Mouse (Mus musculus) neural tube, embryonic 14.5 days (tissue): ENCODE measurements around the gene Raet1e. TPM values are rescaled to one million over a fixed set of nuclear protein-coding genes. Genes with fewer than 3 reads are reported as not detected.
A peak's percentile ranks its signal among the peaks of the same experiment; 100 is the strongest.
"Not testable (repeated sequence)": the region's sequence is repeated elsewhere in the genome, so short reads cannot be mapped to it uniquely, and the experiment has no call there.

Experiments
- ATAC-seq: fragments of 200-750 bp; cut with Nextera tagmentation; 2 replicates; pipeline ENCODE4 v1.8.0; 2017; ENCODE audit warnings: low read depth, mild to moderate bottlenecking, moderate TSS enrichment, moderate library complexity
- H3K27ac ChIP-seq: fragments of 300-500 bp; sonication (generic); 2 replicates; pipeline ENCODE4 v1.5.1; 2014; ENCODE audit warnings: low read depth, mild to moderate bottlenecking, control low read depth, low read length, moderate library complexity, mixed read lengths
- H3K27me3 ChIP-seq: fragments of 300-500 bp; sonication (generic); 2 replicates; pipeline ENCODE4 v1.6.1; 2014; ENCODE audit warnings: low read length; ENCODE audit not compliant: control insufficient read depth, insufficient read depth
- H3K36me3 ChIP-seq: fragments of 300-500 bp; sonication (generic); 2 replicates; pipeline ENCODE4 v1.6.1; 2014; ENCODE audit warnings: low read length, mixed read lengths; ENCODE audit not compliant: control insufficient read depth, insufficient read depth
- H3K4me1 ChIP-seq: fragments of 300-500 bp; sonication (generic); 2 replicates; pipeline ENCODE4 v1.6.1; 2014; ENCODE audit warnings: low read length; ENCODE audit not compliant: control insufficient read depth, insufficient read depth
- H3K4me2 ChIP-seq: fragments of 300-500 bp; sonication (generic); 2 replicates; pipeline ENCODE4 v1.6.1; 2014; ENCODE audit warnings: mild to moderate bottlenecking, low read depth, low read length, control low read depth
- H3K4me3 ChIP-seq: fragments of 300-500 bp; sonication (generic); 2 replicates; pipeline ENCODE4 v1.5.1; 2014; ENCODE audit warnings: low read depth, low read length, control low read depth, mixed read lengths
- H3K9ac ChIP-seq: fragments of 300-500 bp; sonication (generic); replicated peaks from 2 replicates; pipeline ENCODE4 v1.6.1; 2014; ENCODE audit warnings: low read depth, mild to moderate bottlenecking, control low read depth, low read length, mixed read lengths
- H3K9me3 ChIP-seq: fragments of 300-500 bp; sonication (generic); 2 replicates; pipeline ENCODE4 v1.6.1; 2016; ENCODE audit warnings: low read length; ENCODE audit not compliant: control insufficient read depth
- WGBS: fragments of 180-500 bp; shearing (Covaris S2); extraction: QIAGEN DNeasy Blood & Tissue Kit; methylation state at CpG from one replicate; pipeline ENCODE4 v1.1.7; 2014; 5-methylcytosine and 5-hydroxymethylcytosine counted together
- polyA plus RNA-seq: library from polyadenylated mRNA; unstranded; fragments of >200 nt; fragmentation: Nextera tagmentation; extraction: Ambion mirVana; gene quantifications from 2 replicates; pipeline ENCODE4 v1.2.1, GENCODE M21; 2014

The Raet1e gene
- polyA plus RNA-seq, 1 experiment from 2014 or later, result 0.29 TPM

DNA sequence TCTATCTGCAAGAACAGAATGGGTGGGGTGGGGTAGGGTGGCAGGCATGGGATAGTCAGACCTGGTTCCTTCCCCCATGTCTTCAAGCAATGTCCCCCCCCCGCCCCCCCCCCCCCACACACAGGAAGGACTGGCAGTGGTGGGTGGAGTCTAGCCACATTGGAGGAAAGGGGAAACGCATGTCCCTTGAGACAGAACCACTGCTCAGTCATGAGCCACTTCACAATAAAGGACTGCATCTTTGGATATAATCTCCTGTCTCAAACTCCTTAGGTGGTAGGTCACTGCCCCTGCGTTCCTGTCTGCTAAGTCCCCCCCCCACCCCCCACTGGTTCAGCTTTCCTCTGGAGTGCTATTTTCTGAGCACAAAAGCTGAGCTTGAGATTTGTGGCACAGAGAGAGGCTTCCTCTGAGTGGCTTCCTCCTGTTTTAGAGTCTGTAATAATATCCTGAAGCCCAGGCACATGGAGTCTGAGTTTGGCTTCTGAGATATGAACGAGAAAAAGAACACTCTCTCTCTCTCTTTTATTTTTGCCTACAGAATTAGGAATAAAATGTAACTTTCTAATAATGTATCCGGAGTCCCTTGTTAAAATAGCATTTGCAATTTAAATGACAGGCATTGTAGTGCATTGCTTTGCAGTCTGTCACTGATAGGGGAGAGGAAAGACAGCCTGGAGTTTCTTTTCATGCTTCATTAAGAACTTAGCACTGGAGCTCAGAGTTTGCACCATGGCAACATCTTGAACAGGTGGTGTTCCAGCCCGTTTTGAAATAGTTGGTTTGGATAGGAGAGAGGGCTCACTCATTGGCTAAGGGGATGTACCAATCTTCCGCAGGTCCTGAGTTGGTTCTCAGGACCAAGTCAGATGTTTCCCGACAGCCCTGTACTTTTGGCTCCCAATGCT, 112.8 kb downstream of the Raet1e start:
- H3K4me1 ChIP-seq, H3K4me3 ChIP-seq, H3K27ac ChIP-seq, H3K27me3 ChIP-seq, H3K4me2 ChIP-seq, H3K9me3 ChIP-seq, H3K9ac ChIP-seq, H3K36me3 ChIP-seq: not testable (repeated sequence)
- 0 out of 2 replicates have a peak, but pooled peaks have one; percentile 42 for ATAC-seq
- 13% methylated on average over 6 of the region's 8 CpGs for WGBS

DNA sequence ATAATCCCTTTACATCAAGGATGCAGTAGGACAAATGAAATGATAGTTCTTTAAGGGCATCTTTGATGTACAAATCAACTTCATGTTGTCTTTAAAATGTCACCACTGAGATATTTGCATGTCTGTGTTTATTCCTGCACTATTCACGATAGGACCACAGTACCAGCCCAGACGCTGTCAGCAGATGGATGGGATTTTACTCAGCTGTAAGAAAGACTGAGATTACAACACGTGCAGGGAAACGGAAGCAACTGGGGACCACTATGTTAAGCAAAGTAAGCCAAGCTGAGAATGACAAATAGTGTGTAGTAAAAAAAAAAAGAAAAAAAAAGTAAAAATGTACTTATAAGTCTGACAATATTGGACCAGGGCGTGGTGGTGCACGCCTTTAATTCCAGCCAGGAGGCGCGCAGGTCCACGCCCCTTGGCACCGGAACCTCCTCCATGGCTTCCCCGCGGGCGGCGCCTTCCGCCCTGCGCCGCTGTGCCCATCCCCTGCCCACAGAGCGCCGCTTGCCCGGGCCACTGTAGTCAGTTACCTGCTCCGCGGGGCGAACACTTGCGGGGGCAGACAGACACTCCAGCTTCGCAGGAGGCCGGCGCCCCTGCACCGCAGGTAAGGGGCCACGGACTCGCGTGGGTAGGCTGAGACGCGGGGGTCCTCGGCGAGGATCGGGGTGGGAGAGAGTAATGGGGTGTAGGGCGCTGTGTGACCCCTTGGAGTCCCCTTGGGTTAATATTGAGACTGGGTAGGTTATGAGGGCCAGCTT, 114.7 kb downstream of the Raet1e start:
- peak overlapping the region; percentile 41 for H3K9ac ChIP-seq
- H3K4me2 ChIP-seq, result peak overlapping the region; percentile 80

DNA sequence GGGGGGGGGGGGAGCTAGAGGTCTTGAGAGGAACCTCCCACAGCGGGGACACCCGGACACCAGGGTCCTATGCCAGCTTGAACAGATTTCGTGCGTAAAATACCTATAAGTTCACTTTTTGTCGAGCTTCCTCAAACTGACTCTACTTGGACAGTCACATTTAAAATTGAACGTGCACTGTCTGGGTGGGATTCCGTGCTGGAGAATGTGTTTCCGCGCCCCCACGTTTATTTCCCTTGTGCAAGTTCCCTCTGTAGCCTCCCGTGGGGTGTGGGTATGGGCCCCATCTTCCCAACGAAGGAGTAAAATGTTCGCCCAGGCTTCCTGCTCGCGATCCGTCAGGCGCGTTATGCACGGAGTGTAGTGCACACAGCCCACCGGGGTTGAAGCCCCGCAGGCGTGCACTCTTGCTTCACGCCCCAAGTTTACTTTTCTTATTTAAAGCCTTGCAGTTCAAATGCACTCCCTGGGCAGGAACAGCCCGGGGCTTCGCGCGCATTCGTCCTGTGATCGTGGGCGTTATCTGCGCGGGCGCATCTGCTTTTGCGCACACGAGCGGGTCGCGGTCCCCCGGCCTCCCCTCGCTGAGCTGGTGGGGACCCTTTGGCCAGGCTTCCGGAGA, 115.4 kb downstream of the Raet1e start:
- H3K27ac ChIP-seq, result no peak overlapping the region
- H3K4me1 ChIP-seq, result 0 out of 2 replicates have a peak, but pooled peaks cover 3% of the 10 kb centered on the region
- H3K4me3 ChIP-seq, result peak overlapping the region; percentile 41
- peak overlapping the region; percentile 80 for H3K4me2 ChIP-seq
- no peaks in the 10 kb centered on the region for H3K36me3 ChIP-seq
- no peak overlapping the region for H3K9ac ChIP-seq
- peaks cover 7% of the 10 kb centered on the region; the same call in 1 of the 2 replicates for H3K27me3 ChIP-seq
- ATAC-seq, result 0 out of 2 replicates have a peak, but pooled peaks have one; percentile 22
- WGBS, result 1% methylated on average over 41 of the region's 41 CpGs
- no peaks in the 10 kb centered on the region for H3K9me3 ChIP-seq

More for the DNA sequence above, 114.7 kb downstream of the Raet1e start:
- 3% methylated on average over 29 of the region's 37 CpGs for WGBS
- not testable (repeated sequence) for H3K27me3 ChIP-seq, H3K4me1 ChIP-seq, H3K36me3 ChIP-seq, H3K27ac ChIP-seq, H3K9me3 ChIP-seq
- ATAC-seq, result peak; percentile 74
- H3K4me3 ChIP-seq, result peak overlapping the region; percentile 41

- peak overlapping the region; percentile 80 for H3K4me2 ChIP-seq
- no peaks in the 10 kb centered on the region for H3K36me3 ChIP-seq
- H3K4me1 ChIP-seq, result 0 out of 2 replicates have a peak, but pooled peaks cover 3% of the 10 kb centered on the region
- no peaks in the 10 kb centered on the region for H3K9me3 ChIP-seq
- 0 out of 2 replicates have a peak, but pooled peaks have one; percentile 26 for ATAC-seq
- no peak overlapping the region for H3K9ac ChIP-seq
- 7% methylated on average over 19 of the region's 19 CpGs for WGBS
- no peak overlapping the region for H3K4me3 ChIP-seq
- peaks cover 7% of the 10 kb centered on the region; the same call in 1 of the 2 replicates for H3K27me3 ChIP-seq
- H3K27ac ChIP-seq, result no peak overlapping the region
Measured at GRCm38 (mm10) chr10:22274445-22275057, 116.2 kb downstream of the Raet1e start.

GRCm38 (mm10) chr10:22278468-22278867, 120.1 kb downstream of the Raet1e start:
- H3K27me3 ChIP-seq, H3K9me3 ChIP-seq, H3K4me2 ChIP-seq, H3K36me3 ChIP-seq, H3K4me1 ChIP-seq, ATAC-seq, H3K4me3 ChIP-seq, H3K27ac ChIP-seq, H3K9ac ChIP-seq: not testable (repeated sequence)
- WGBS, result 84% methylated on average over 2 of the region's 2 CpGs

GRCm38 (mm10) chr10:22282816-22283215, 124.4 kb downstream of the Raet1e start:
- ATAC-seq, result no peak
- Histone ChIP-seq H3K4me1 (no peaks in the 10 kb centered on the region), H3K9me3 (no peaks in the 10 kb centered on the region), H3K9ac (no peak overlapping the region), H3K4me3 (no peak overlapping the region), H3K27ac (no peak overlapping the region), H3K27me3 (no peaks in the 10 kb centered on the region), H3K4me2 (no peak overlapping the region), H3K36me3 (no peaks in the 10 kb centered on the region)
- 48% methylated on average over 6 of the region's 6 CpGs for WGBS

GRCm38 (mm10) chr10:22295676-22296075, 137.3 kb downstream of the Raet1e start:
- Histone ChIP-seq H3K4me1 (no peaks in the 10 kb centered on the region), H3K9me3 (no peaks in the 10 kb centered on the region), H3K9ac (no peak overlapping the region), H3K27me3 (no peaks in the 10 kb centered on the region), H3K4me2 (no peak overlapping the region), H3K27ac (no peak overlapping the region), H3K4me3 (no peak overlapping the region), H3K36me3 (no peaks in the 10 kb centered on the region)
- WGBS, result 13% methylated on average over 1 of the region's 1 CpGs
- ATAC-seq, result no peak

- WGBS, result 84% methylated on average over 5 of the region's 5 CpGs
- no peak for ATAC-seq
- H3K27me3 ChIP-seq, result no peaks in the 10 kb centered on the region
- no peak overlapping the region for H3K27ac ChIP-seq
- H3K4me2 ChIP-seq, result no peak overlapping the region
- no peaks in the 10 kb centered on the region for H3K36me3 ChIP-seq
- H3K4me3 ChIP-seq, result no peak overlapping the region
- H3K9ac ChIP-seq, result no peak overlapping the region
- no peaks in the 10 kb centered on the region for H3K4me1 ChIP-seq
- H3K9me3 ChIP-seq, result no peaks in the 10 kb centered on the region
Measured at GRCm38 (mm10) chr10:22297033-22297762, 138.8 kb downstream of the Raet1e start.
